Mouse (Mus musculus) kidney, embryonic 14.5 days (tissue): Measurements from ENCODE around the gene Tango2. TPM values are rescaled to one million over a fixed set of nuclear protein-coding genes. Genes with fewer than 3 reads are reported as not detected.
"Not testable (repeated sequence)": the region's sequence is repeated elsewhere in the genome, so short reads cannot be mapped to it uniquely, and the experiment has no call there.

Source experiments
- ATAC-seq: fragments of 200-750 bp; cut with Nextera tagmentation; 2 replicates; pipeline ENCODE4 v1.8.0; 2017; ENCODE audit warnings: moderate number of reproducible peaks, mild to moderate bottlenecking, moderate TSS enrichment, moderate library complexity; ENCODE audit not compliant: low FRiP score, low TSS enrichment
- H3K27ac ChIP-seq: fragments of 300-500 bp; sonication (generic); 2 replicates; pipeline ENCODE4 v1.5.1; 2014; ENCODE audit warnings: low read depth, mild to moderate bottlenecking, low read length, moderate library complexity, mixed read lengths
- H3K27me3 ChIP-seq: fragments of 300-500 bp; sonication (generic); 2 replicates; pipeline ENCODE4 v1.6.1; 2014; ENCODE audit warnings: mild to moderate bottlenecking, low read length; ENCODE audit not compliant: control insufficient read depth, insufficient read depth
- H3K36me3 ChIP-seq: fragments of 300-500 bp; sonication (generic); 2 replicates; pipeline ENCODE4 v1.6.1; 2014; ENCODE audit warnings: low read length, mixed read lengths; ENCODE audit not compliant: control insufficient read depth, insufficient read depth
- H3K4me1 ChIP-seq: fragments of 300-500 bp; sonication (generic); 2 replicates; pipeline ENCODE4 v1.6.1; 2014; ENCODE audit warnings: low read length, mixed read lengths; ENCODE audit not compliant: control insufficient read depth, insufficient read depth
- H3K4me2 ChIP-seq: fragments of 300-500 bp; sonication (generic); replicated peaks from 2 replicates; pipeline ENCODE4 v1.6.1; 2014; ENCODE audit warnings: low read depth, mild to moderate bottlenecking, low read length
- H3K4me3 ChIP-seq: fragments of 300-500 bp; sonication (generic); 2 replicates; pipeline ENCODE4 v1.5.1; 2014; ENCODE audit warnings: mild to moderate bottlenecking, low read length
- H3K9ac ChIP-seq: fragments of 300-500 bp; sonication (generic); 2 replicates; pipeline ENCODE4 v1.6.1; 2014; ENCODE audit warnings: low read depth, mild to moderate bottlenecking, low read length, moderate library complexity
- H3K9me3 ChIP-seq: fragments of 300-500 bp; sonication (generic); 2 replicates; pipeline ENCODE4 v1.6.1; 2016; ENCODE audit warnings: low read length; ENCODE audit not compliant: control insufficient read depth
- WGBS: fragments of 180-500 bp; shearing (Covaris S2); extraction: QIAGEN DNeasy Blood & Tissue Kit; methylation state at CpG from one replicate; pipeline ENCODE4 v1.1.7; 2014; 5-methylcytosine and 5-hydroxymethylcytosine counted together
- polyA plus RNA-seq: library from polyadenylated mRNA; unstranded; fragments of >200 nt; fragmentation: Nextera tagmentation; extraction: Ambion mirVana; gene quantifications from 2 replicates; pipeline ENCODE4 v1.2.1, GENCODE M21; 2014

Gene Tango2
- polyA plus RNA-seq, 1 experiment from 2014 or later, result 19.8 TPM

DNA sequence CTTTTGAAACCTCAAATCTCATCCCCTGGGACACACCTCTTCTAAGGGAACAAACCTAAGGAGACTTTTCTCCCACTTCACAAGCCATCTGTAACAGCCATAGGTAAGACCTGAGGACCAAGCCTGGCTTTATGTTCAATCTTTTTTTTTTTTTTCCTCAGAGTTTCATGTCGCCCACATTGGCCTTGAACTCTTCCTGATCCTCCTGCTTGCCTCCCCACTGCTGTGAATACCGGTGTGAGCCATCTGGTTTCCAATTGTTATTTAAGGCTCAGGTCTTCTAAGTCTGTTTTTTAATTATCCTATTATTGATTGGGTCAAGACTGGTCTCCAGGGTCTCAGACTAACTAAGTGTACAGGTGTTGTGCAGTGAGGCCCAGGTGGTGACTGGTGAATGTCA is 26.5 kb downstream of the Tango2 start:
- no peak overlapping the region for H3K4me2 ChIP-seq
- no peaks in the 10 kb centered on the region for H3K4me1 ChIP-seq
- H3K4me3 ChIP-seq, result no peak overlapping the region
- no peak for ATAC-seq
- no peak overlapping the region for H3K27ac ChIP-seq
- 81% methylated on average over 2 of the region's 2 CpGs for WGBS
- H3K36me3 ChIP-seq, result no peaks in the 10 kb centered on the region
- H3K9me3 ChIP-seq, result no peaks in the 10 kb centered on the region
- H3K27me3 ChIP-seq, result no peaks in the 10 kb centered on the region
- no peak overlapping the region for H3K9ac ChIP-seq

- H3K27me3 ChIP-seq, result no peaks in the 10 kb centered on the region
- no peak overlapping the region for H3K4me2 ChIP-seq
- no peaks in the 10 kb centered on the region for H3K36me3 ChIP-seq
- no peaks in the 10 kb centered on the region for H3K9me3 ChIP-seq
- H3K27ac ChIP-seq, result no peak overlapping the region
- H3K9ac ChIP-seq, result no peak overlapping the region
- H3K4me1 ChIP-seq, result no peaks in the 10 kb centered on the region
- 88% methylated on average over 3 of the region's 3 CpGs for WGBS
- H3K4me3 ChIP-seq, result no peak overlapping the region
- no peak for ATAC-seq
These were observed 28.9 kb downstream of the Tango2 start for GRCm38 (mm10) chr16:18318992-18319391.

DNA sequence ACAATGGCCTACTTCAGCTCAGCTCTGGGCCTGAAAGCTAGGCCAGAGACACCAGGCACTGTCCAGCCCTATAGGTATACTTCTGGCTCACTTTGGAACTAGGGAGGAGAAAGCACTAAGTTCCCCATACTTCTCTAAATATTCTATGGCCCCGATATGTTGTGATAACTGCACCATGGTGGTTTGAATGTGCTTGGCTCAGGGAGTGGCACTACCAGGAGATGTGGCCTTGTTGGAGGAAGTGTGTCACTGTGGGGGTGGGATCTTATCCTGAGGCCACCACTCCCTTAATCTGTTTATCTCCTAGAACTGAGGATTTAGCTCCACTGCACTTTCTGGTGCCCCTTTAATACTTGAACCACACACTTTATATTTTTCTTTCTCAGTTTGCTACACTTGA is 39.7 kb downstream of the Tango2 start:
- Histone ChIP-seq H3K27me3 (no peaks in the 10 kb centered on the region), H3K9ac (no peak overlapping the region), H3K27ac (no peak overlapping the region), H3K4me1 (no peaks in the 10 kb centered on the region), H3K36me3 (no peaks in the 10 kb centered on the region), H3K9me3 (no peaks in the 10 kb centered on the region), H3K4me2 (no peak overlapping the region), H3K4me3 (no peak overlapping the region)
- ATAC-seq, result no peak
- 90% methylated on average over 1 of the region's 1 CpGs for WGBS

- Histone ChIP-seq H3K9ac (peak overlapping the region; percentile 96), H3K4me1 (peaks cover 18% of the 10 kb centered on the region), H3K4me2 (peak overlapping the region; percentile 70), H3K36me3 (peaks cover 21% of the 10 kb centered on the region), H3K4me3 (peak overlapping the region; percentile 94)
- H3K27me3 ChIP-seq, H3K9me3 ChIP-seq, H3K27ac ChIP-seq, ATAC-seq: not testable (repeated sequence)
- WGBS, result 3% methylated on average over 9 of the region's 10 CpGs
These were observed 58.3 kb downstream of the Tango2 start for GRCm38 (mm10) chr16:18289614-18290013.

DNA sequence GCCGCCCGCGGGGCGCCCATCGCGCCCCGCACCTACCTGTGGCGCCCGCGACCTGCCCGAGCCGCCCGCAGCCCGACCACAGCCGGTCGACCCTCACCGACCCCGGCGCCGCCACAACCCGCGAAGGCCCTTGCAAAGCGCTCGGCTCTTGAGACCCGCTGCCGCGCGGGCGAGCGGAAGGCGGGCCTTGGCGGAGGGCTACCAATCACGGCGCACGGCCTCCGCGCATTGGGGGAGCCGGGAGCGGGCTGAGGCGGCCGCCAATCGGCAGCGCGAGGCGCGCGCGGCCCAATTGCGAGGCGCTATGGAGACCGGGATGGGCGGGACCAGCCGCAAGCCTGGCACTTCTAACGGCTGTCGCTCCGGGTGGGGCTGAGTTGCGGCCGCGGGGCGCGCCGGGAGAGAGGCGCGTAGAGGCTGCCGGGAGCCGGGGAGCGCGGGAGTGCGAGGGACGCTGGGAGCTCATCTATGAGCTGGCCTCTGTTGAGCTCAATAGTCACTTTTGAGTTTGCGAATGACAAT is 58.8 kb downstream of the Tango2 start, which contains the start of gene Dgcr8:
TSS of gene Dgcr8 (minus strand) at position 180 of the 522 bp plus-strand sequence.
- ATAC-seq, result peak; percentile 99
- Histone ChIP-seq H3K4me2 (peak within 1 kb of the TSS; percentile 70), H3K9ac (peak within 1 kb of the TSS; percentile 96), H3K4me1 (peaks cover 18% of the 10 kb centered on the region), H3K27me3 (no peaks in the 10 kb centered on the region), H3K9me3 (no peaks in the 10 kb centered on the region), H3K27ac (peak within 1 kb of the TSS; percentile 92), H3K4me3 (peak within 1 kb of the TSS; percentile 94), H3K36me3 (peaks cover 26% of the 10 kb centered on the region)
- 1% methylated on average over 68 of the region's 71 CpGs for WGBS

DNA sequence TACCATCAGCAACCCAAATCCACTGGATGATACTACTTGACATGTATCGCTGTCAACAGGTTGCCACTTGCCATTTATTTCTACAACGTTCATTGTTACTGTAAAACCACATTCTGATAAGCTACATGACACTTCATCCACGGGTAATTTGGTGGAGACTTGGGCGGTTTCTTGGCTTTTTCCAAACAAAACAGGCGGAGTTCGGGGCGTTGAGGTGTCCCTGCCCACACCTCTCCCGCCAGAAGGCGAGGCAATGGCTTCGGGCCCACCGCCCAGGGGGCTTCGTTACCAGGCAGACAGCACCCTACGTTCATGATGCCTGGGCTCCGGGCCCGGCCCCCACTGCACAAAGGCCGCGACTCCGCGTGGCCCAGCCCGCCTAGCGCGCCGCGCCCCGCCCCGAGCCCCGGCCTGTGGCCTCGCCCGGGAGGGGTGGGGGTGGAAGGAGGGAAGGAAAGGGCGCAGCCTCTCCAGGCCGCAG is 59.3 kb downstream of the Tango2 start:
- WGBS, result under 1% methylated on average over 31 of the region's 31 CpGs
- peaks cover 18% of the 10 kb centered on the region for H3K4me1 ChIP-seq
- H3K4me3 ChIP-seq, result peak overlapping the region; percentile 94
- peak overlapping the region; percentile 96 for H3K9ac ChIP-seq
- no peaks in the 10 kb centered on the region for H3K27me3 ChIP-seq
- H3K4me2 ChIP-seq, result peak overlapping the region; percentile 70
- H3K27ac ChIP-seq, result peak overlapping the region; percentile 92
- no peaks in the 10 kb centered on the region for H3K9me3 ChIP-seq
- peak; percentile 89 for ATAC-seq
- peaks cover 31% of the 10 kb centered on the region for H3K36me3 ChIP-seq

GRCm38 (mm10) chr16:18288166-18288565 is 59.7 kb downstream of the Tango2 start:
- Histone ChIP-seq H3K9ac (peak overlapping the region; percentile 96), H3K4me3 (peak overlapping the region; percentile 94), H3K27me3 (no peaks in the 10 kb centered on the region), H3K4me2 (peak overlapping the region; percentile 70), H3K27ac (peak overlapping the region; percentile 92; the same call in 1 of the 2 replicates), H3K36me3 (peaks cover 35% of the 10 kb centered on the region), H3K4me1 (peaks cover 18% of the 10 kb centered on the region), H3K9me3 (no peaks in the 10 kb centered on the region)
- ATAC-seq, result no peak
- WGBS, result 2% methylated on average over 4 of the region's 4 CpGs

- Histone ChIP-seq H3K4me3 (no peak overlapping the region), H3K4me1 (no peaks in the 10 kb centered on the region), H3K9ac (no peak overlapping the region), H3K4me2 (no peak overlapping the region), H3K9me3 (no peaks in the 10 kb centered on the region), H3K36me3 (peaks cover 93% of the 10 kb centered on the region), H3K27ac (no peak overlapping the region), H3K27me3 (no peaks in the 10 kb centered on the region)
- ATAC-seq, result no peak
- WGBS, result 87% methylated on average over 2 of the region's 2 CpGs
These were observed 72.7 kb downstream of the Tango2 start for GRCm38 (mm10) chr16:18275166-18275565.

GRCm38 (mm10) chr16:18268182-18268581 is 79.7 kb downstream of the Tango2 start:
- H3K27me3 ChIP-seq, result no peaks in the 10 kb centered on the region
- H3K4me2 ChIP-seq, result no peak overlapping the region
- 91% methylated on average over 5 of the region's 5 CpGs for WGBS
- H3K4me1 ChIP-seq, result no peaks in the 10 kb centered on the region
- peaks cover 93% of the 10 kb centered on the region for H3K36me3 ChIP-seq
- no peak overlapping the region for H3K9ac ChIP-seq
- ATAC-seq, result no peak
- no peak overlapping the region for H3K27ac ChIP-seq
- no peaks in the 10 kb centered on the region for H3K9me3 ChIP-seq
- H3K4me3 ChIP-seq, result no peak overlapping the region
